Mouse (Mus musculus) stomach, postnatal 0 days (tissue): ENCODE measurements around the gene Snrpc.

Experiments used
- CTCF ChIP-seq: IDR thresholded peaks from 2 replicates; pipeline ENCODE4 v1.5.1; 2016; ENCODE audit warnings: antibody characterized with exemption, low read depth, mild to moderate bottlenecking, moderate library complexity
- EP300 ChIP-seq: optimal IDR thresholded peaks from 2 replicates; pipeline ENCODE3; 2016; ENCODE audit warnings: antibody characterized with exemption

DNA sequence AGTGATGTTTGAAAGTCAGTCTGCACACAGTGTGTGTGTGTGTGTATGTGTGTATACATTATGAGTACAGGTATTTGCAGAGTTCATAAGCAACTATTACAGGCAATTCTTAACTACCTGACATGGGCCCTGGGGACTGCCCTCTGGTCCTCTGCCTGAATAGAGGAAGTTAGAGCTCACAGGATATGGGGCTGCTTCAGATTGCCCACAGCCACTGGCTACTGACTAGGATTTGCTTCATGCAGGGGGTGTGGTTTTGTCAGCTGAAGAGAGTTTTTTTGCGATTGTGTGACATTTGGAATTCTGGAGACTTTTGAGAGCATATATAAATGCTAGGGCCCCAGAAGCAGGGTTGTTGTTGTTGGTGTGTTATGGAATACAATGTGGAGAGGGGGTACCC is 13.0 kb upstream of the Snrpc start:
- TF ChIP-seq CTCF (no peak), EP300 (no peak)
